Mouse (Mus musculus): ENCODE results near the gene Sgms1.

Sgms1 gene

GRCm38 (mm10) chr19:32269141-32269843 is 120.2 kb downstream of the Sgms1 start:
- no peak for DNase-seq (ENCODE audit: low spot score)

- DNase-seq (ENCODE audit: low spot score) = no peak
Measured at GRCm38 (mm10) chr19:32268562-32268961, 121.0 kb downstream of the Sgms1 start.

- peak; percentile 26 for DNase-seq (ENCODE audit: low spot score)
Measured at GRCm38 (mm10) chr19:32266385-32267252, 122.9 kb downstream of the Sgms1 start.

- DNase-seq (ENCODE audit: low spot score) = no peak
Measured at GRCm38 (mm10) chr19:32263753-32264152, 125.8 kb downstream of the Sgms1 start.

GRCm38 (mm10) chr19:32262805-32263572 is 126.5 kb downstream of the Sgms1 start:
- no peak for DNase-seq (ENCODE audit: low spot score)

- DNase-seq (ENCODE audit: low spot score) = no peak
Measured at GRCm38 (mm10) chr19:32260869-32261688, 128.4 kb downstream of the Sgms1 start.

DNA sequence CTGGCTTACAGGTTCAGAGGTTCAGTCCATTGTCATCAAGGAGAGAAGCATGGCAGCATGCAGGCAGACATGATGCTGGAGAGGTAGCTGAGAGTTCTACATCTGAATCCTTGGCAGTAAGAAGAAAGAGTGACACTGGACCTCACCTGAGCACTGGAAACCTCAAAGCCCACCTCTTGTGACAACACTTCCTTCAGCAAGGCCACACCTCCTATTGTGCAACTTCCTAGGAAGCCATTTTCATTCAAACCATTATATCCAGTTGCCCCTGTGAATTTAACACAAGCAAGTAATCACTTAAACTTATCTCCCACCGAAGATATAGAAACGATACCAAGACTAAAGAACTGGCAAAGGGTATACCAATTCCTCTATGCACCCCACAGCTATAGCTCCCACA is 129.7 kb downstream of the Sgms1 start:
- DNase-seq (ENCODE audit: low spot score) = no peak

GRCm38 (mm10) chr19:32259048-32259447 is 130.5 kb downstream of the Sgms1 start:
- no peak for DNase-seq (ENCODE audit: low spot score)

DNA sequence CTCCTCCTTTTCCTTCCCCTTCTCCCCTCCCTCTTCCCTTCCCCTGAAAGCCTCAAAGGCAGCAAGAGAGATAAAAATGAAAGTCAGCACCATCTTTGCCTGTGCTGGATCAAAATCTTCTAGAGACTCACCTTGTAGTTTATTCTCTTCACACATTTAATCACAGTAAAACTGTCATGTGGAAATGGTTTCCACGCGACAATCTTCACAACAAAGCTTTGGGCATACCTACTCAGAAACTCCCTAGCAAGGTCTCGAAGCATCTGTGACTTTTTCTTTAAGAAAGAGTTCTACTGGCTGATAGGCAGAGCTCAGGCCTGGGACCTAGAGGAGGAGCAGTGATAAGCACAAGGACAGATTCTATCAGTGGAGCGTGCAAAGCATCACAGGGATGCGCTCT is 131.4 kb downstream of the Sgms1 start:
- DNase-seq (ENCODE audit: low spot score) = no peak

DNA sequence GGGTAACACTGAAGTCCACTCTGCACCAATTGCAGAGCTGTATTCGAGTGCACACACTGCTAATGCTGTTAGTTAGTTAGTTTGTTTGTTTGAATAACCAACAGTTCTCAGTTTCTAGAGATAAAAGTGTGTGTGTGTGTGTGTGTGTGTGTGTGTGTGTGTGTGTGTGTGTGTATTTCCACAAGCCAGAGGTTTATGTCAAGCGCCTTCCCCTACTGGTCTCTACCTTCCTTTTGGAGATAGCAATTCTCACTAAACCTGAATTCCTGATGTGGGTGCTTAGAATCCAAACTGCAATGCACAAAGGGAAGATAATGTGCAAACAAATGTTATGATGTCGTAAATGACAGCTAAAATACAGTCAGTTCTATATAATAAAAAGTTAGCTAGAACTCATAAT is 131.9 kb downstream of the Sgms1 start:
- no peak for DNase-seq (ENCODE audit: low spot score)

DNA sequence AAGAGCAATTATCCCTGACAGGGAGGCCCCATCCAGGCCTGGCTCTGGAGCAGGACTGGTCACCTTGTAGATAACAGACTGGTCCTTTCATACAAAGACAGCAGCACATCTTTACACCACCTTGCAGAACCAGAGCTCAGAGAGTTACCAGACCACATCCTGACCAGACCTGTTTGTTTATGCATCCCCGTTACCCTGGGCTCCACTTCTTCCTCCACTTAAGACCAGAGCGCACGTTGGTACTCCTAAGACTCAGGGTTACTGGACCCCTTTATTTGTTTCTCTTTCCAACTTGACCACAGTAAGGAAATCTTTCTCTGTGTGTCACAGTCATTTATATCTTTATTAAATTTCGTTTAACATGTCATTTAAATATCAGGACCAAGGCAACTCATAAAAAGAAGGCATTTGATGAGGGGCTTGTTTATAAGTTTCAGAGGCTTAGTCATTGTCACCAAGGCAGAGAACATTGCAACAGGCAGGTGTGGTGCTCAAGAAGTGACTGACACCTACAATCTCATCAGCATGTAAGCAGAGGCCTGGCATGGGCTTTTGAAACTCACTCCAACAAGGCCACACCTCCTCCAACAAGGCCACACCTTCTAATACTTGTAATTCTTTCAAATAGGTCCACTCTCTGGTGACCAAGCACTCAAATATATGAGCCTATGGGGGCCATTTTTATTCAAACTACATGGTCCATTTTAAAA is 132.7 kb downstream of the Sgms1 start:
- no peak for DNase-seq (ENCODE audit: low spot score)

- no peak for DNase-seq (ENCODE audit: low spot score)
Measured at GRCm38 (mm10) chr19:32255429-32256185, 133.9 kb downstream of the Sgms1 start.

- peak; percentile 41 for DNase-seq (ENCODE audit: low spot score)
Measured at GRCm38 (mm10) chr19:32254739-32255344, 134.7 kb downstream of the Sgms1 start.

DNA sequence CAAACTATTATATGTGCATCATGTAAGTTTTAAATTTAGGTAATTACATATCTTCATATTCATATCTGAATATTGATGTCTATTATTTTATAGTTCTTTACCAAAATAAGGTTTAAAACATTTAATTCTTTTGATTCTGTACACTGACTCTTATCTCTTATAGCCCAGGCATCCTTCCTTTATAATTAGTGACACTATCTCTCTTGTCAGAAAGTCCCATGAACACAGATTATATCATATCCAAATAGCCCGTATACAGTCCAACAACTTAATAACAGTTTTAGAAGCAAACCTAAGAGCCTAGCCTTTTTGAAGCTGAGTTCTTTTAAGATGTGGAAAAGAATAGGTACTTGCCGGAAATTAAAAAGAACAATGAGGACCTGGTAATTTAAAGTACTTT is 135.3 kb downstream of the Sgms1 start:
- DNase-seq (ENCODE audit: low spot score) = no peak

GRCm38 (mm10) chr19:32252987-32253386 is 136.5 kb downstream of the Sgms1 start:
- DNase-seq (ENCODE audit: low spot score) = no peak

- no peak for DNase-seq (ENCODE audit: low spot score)
Measured at GRCm38 (mm10) chr19:32252451-32252850, 137.1 kb downstream of the Sgms1 start.

DNA sequence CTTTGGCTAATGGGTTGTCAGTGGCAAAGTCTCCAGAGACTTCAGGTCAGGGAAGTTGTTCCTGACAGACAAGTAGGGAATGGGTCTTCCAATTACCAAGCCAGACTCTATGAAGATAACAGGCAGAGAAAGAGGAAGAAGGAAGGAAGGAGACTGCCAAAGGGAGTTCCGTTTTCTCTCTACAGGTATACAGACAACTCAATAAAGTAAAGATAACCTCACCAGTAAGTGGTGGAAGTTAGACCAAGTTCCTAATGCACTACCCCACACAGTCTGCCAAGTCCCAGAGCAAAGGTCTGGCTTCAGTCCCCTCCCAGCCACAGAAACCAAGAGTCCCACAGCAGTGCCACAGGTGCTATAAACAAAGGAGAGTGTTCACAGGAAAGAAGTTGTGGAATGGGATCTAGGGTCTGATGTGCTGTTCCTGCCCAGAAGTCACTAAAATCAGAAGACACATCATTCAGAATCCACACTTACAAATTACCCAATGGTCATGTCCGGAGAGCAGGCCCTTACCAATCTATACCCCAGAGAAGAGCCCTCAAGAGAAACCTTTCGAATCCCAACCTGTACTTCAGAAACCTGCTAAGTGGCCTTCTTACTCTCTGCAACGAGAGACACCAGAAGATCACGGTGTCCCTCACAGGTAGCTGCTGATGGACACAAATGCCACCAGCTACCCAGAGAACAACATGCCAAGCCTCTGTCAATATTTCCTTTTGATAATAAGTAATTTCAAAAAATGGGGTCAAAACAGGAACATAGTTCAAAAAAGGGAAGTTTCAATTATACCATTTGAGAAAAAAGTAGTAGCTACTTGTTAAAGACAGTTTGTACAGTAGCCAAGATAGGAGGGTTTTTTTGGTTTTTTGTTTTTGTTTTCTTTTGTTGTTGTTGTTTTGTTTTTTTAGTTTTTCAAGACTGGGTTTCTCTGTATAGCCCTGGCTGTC is 140.1 kb downstream of the Sgms1 start:
- no peak for DNase-seq (ENCODE audit: low spot score)

- DNase-seq (ENCODE audit: low spot score) = no peak
Measured at GRCm38 (mm10) chr19:32244881-32245280, 144.6 kb downstream of the Sgms1 start.

GRCm38 (mm10) chr19:32243246-32243645 is 146.3 kb downstream of the Sgms1 start:
- DNase-seq (ENCODE audit: low spot score) = no peak
